Comparison of ENCODE assay signal across 7 mouse cellular contexts in genomic region chr9:52098600-52098999, GRCm38 (mm10). TPM values are rescaled to one million over a fixed set of nuclear protein-coding genes. Genes with fewer than 3 reads are reported as not detected.
A peak's percentile ranks its signal among the peaks of the same experiment; 100 is the strongest.
DNase-seq lines count a peak whose midpoint lies in the region; ATAC-seq and TF ChIP-seq lines count a peak whose summit lies in the region.

No protein-coding gene starts in this region.

- peak; percentile 96 for TF ChIP-seq CTCF in cortical plate, adult 2 months (IDR thresholded peaks at IDR 0.05; ENCODE audit: extremely low read depth, insufficient read depth, low read length)

- under 1% methylated on average over 7 of the region's 7 CpGs for WGBS in midbrain, embryonic 15.5 days

- H3K27ac ChIP-seq in cortical plate, adult 2 months (ENCODE audit: insufficient read depth, low read length) = no peak overlapping the region
- H3K27ac ChIP-seq in midbrain, embryonic 15.5 days = no peak overlapping the region

- H3K4me1 ChIP-seq in cortical plate, adult 2 months (ENCODE audit: control insufficient read depth, insufficient read depth, low read length) = no peaks in the 10 kb centered on the region
- H3K4me1 ChIP-seq in midbrain, embryonic 15.5 days = 0 out of 2 replicates have a peak, but pooled peaks cover 2% of the 10 kb centered on the region

- DNase-seq in adrenal gland, adult 18-20 months (ENCODE audit: low spot score in 2 of 2) = peak; percentile 87 to 89
- peak; percentile 65 for DNase-seq in gastrocnemius, postnatal 25 days
- DNase-seq in kidney, adult 11 months = peak; percentile 76
- DNase-seq in left cerebral cortex, postnatal 4 days = peak; percentile 84
- peak; percentile 47 to 76 for DNase-seq in spleen, adult 18-20 months

- TF ChIP-seq POLR2A in cortical plate, adult 2 months (IDR thresholded peaks at IDR 0.05; ENCODE audit: extremely low read depth, insufficient read depth, low read length) = no peak

- no peak overlapping the region for H3K4me3 ChIP-seq in cortical plate, adult 2 months (ENCODE audit: insufficient read depth, low read length)
- no peak overlapping the region for H3K4me3 ChIP-seq in midbrain, embryonic 15.5 days

- H3K9me3 ChIP-seq in midbrain, embryonic 15.5 days = no peaks in the 10 kb centered on the region

- intact Hi-C loops in left cerebral cortex, postnatal 4 days (cut with DNase I) = loop anchor here (5.0 kb wide), 1 partner anchor 121 kb away; no protein-coding TSS in a partner anchor

- no peaks in the 10 kb centered on the region for H3K27me3 ChIP-seq in midbrain, embryonic 15.5 days (replicated peaks)

- peak; percentile 70 for ATAC-seq in midbrain, embryonic 15.5 days (replicated peaks)

- H3K9ac ChIP-seq in midbrain, embryonic 15.5 days = no peak overlapping the region

- H3K4me2 ChIP-seq in midbrain, embryonic 15.5 days = no peak overlapping the region

- H3K36me3 ChIP-seq in midbrain, embryonic 15.5 days (replicated peaks) = no peaks in the 10 kb centered on the region

RNA-seq across cellular contexts. Expression of gene Rdx, which starts 51.6 kb away (rescaled TPM):
- 100 to 1,000 TPM; 116 to 126 TPM for total RNA-seq in adrenal gland, adult 18-20 months (2021)
- 36.7 and 37.6 TPM in 2 replicates for polyA plus RNA-seq in cortical plate, adult 2 months (2012; rRNA removed)
- total RNA-seq in gastrocnemius, postnatal 25 days (2021) = 100 to 1,000 TPM; 101 to 109 TPM
- 10 to 100 TPM; 58.4 to 71.4 TPM for total RNA-seq in left cerebral cortex, postnatal 4 days (2021)
- polyA plus RNA-seq in midbrain, embryonic 15.5 days (2015; fragmentation: Nextera tagmentation; extraction: Ambion mirVana) = 75.2 and 76.0 TPM in 2 replicates
